Mouse (Mus musculus): ENCODE results near the gene Rptor. TPM values are rescaled to one million over a fixed set of nuclear protein-coding genes. Genes with fewer than 3 reads are reported as not detected.
A peak's percentile ranks its signal among the peaks of the same experiment; 100 is the strongest.

Gene Rptor
- polyA plus RNA-seq, 1 experiment from 2014 or later: 9.9 TPM

DNA sequence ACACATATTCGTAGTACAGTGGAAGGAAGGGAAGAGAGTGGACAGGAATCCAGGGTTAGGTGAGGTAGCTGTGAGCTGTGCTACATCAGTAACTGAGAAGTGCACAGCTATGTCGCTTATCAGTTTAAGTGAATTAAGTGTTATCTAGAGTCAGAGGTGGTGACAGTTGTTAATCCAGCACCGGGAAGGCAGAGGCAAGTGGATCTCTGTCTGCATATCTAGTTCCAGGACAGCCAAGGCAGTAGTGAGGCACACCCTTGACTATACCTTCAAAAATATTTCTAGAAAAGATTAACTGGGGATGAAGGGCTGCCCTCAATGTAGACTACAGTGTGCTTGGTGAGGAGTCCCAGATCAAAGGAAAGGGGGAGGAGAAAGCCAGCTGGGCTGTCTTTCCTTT, 226.4 kb downstream of the Rptor start:
- H3K4me2 ChIP-seq (ENCODE audit: low read length): no peak overlapping the region
- no peaks in the 10 kb centered on the region for H3K4me1 ChIP-seq (ENCODE audit: control insufficient read depth, insufficient read depth, low read length)
- H3K27me3 ChIP-seq (ENCODE audit: control insufficient read depth, insufficient read depth, low read depth, low read length): no peaks in the 10 kb centered on the region
- ATAC-seq: no peak
- H3K36me3 ChIP-seq (ENCODE audit: control insufficient read depth, insufficient read depth, low read length): peaks cover 9% of the 10 kb centered on the region; the same call in 1 of the 2 replicates
- H3K27ac ChIP-seq (ENCODE audit: low read length): no peak overlapping the region
- no peaks in the 10 kb centered on the region for H3K9me3 ChIP-seq (replicated peaks; ENCODE audit: control insufficient read depth, low read length, poor library complexity, severe bottlenecking)
- 96% methylated on average over 3 of the region's 3 CpGs for WGBS
- no peak overlapping the region for H3K9ac ChIP-seq (ENCODE audit: low read depth, low read length)
- H3K4me3 ChIP-seq (ENCODE audit: low read depth, low read length): no peak overlapping the region

DNA sequence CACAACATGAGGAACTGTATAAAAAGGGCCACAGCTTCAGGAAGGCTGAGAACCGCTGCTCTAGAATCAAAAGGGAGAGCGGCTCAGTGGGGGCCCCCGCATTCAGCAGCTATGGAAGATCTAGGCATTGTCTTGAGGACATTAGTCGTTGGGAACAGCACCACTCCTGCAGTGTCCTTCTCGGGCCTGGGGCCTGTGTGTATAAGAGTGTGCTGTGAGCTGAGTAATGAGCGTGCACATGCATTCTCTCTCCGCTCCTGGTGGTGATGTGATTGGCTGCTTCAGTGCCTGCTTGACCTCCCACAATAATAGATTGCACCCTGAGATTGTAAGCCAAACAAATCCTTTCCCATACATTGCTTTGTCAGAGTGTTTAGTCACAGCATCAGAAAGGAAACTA, 229.0 kb downstream of the Rptor start:
- Histone ChIP-seq H3K4me1 (ENCODE audit: control insufficient read depth, insufficient read depth, low read length) (no peaks in the 10 kb centered on the region), H3K36me3 (ENCODE audit: control insufficient read depth, insufficient read depth, low read length) (peaks cover 9% of the 10 kb centered on the region; the same call in 1 of the 2 replicates), H3K27ac (ENCODE audit: low read length) (no peak overlapping the region), H3K4me2 (ENCODE audit: low read length) (no peak overlapping the region), H3K9ac (ENCODE audit: low read depth, low read length) (no peak overlapping the region), H3K9me3 (replicated peaks; ENCODE audit: control insufficient read depth, low read length, poor library complexity, severe bottlenecking) (no peaks in the 10 kb centered on the region), H3K27me3 (ENCODE audit: control insufficient read depth, insufficient read depth, low read depth, low read length) (no peaks in the 10 kb centered on the region), H3K4me3 (ENCODE audit: low read depth, low read length) (no peak overlapping the region)
- ATAC-seq: no peak
- WGBS: 29% methylated on average over 7 of the region's 7 CpGs

DNA sequence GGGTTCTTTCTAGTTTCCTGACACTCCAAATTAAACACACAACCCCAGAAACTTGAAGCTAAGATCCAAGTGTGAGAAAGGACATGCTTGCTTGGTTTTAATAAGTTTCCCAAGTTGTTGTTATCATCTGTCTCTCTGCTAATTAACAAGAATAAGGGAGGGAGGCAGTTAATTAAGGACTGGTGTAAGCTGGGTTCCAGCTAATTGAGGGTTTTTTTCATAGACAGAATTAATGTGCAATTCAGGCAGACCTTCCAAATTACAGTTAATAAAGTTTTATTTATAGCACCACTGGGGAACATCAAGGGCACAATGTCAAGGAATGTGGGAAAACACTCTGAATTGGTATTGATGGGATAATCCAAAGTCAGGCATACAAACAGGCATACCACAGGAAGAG, 230.6 kb downstream of the Rptor start:
- H3K27ac ChIP-seq (ENCODE audit: low read length): no peak overlapping the region
- no peak overlapping the region for H3K9ac ChIP-seq (ENCODE audit: low read depth, low read length)
- H3K9me3 ChIP-seq (replicated peaks; ENCODE audit: control insufficient read depth, low read length, poor library complexity, severe bottlenecking): no peaks in the 10 kb centered on the region
- H3K4me3 ChIP-seq (ENCODE audit: low read depth, low read length): no peak overlapping the region
- H3K27me3 ChIP-seq (ENCODE audit: control insufficient read depth, insufficient read depth, low read depth, low read length): no peaks in the 10 kb centered on the region
- H3K4me2 ChIP-seq (ENCODE audit: low read length): no peak overlapping the region
- no peaks in the 10 kb centered on the region for H3K4me1 ChIP-seq (ENCODE audit: control insufficient read depth, insufficient read depth, low read length)
- peaks cover 5% of the 10 kb centered on the region; the same call in 1 of the 2 replicates for H3K36me3 ChIP-seq (ENCODE audit: control insufficient read depth, insufficient read depth, low read length)
- ATAC-seq: no peak

DNA sequence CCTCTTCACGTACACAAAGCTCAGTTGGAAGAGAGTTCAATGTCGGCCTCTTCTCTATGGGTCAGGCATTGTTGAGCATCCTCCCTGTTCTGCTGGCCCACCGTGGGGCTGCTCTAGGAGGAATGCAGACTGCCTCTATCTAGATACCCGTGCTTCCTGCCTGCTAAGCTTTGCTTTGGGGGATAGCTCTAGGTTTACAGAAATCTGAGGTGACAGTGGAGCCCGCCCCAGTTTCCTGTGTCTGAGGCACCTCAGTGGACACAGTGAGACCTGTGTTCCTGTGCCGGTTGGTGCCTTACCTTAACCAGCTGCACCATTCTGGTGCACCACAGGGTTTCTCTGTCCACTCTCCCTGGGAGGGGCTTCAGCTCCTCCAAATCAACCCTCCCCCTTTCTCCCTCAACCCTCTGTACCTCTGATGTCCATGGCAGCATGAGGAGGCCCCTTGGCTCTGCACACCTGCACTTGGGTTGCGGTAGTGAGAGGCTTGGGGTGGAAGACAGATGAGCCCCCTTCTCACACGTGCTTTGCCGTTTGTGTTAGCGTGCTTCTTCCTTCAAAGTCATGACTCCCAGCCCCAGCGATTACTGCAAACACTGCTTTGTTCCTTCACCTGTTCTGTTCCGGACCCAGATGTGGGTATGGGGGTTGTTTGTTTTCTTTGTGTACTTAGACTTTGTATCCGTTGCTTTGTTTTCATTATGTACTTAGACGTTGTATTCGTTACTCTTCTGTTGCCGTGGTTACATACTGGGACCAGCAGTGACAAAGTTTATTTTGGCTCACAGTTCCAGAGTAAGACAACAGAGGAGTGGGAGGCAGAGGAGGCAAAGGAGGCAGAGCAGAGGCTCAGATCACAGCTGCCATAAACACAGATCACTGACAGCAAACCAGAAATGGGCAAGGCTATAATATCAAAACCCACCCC, 231.4 kb downstream of the Rptor start:
- no peak overlapping the region for H3K4me2 ChIP-seq (ENCODE audit: low read length)
- H3K27me3 ChIP-seq (ENCODE audit: control insufficient read depth, insufficient read depth, low read depth, low read length): no peaks in the 10 kb centered on the region
- WGBS: 75% methylated on average over 16 of the region's 16 CpGs
- no peak overlapping the region for H3K9ac ChIP-seq (ENCODE audit: low read depth, low read length)
- no peak overlapping the region for H3K27ac ChIP-seq (ENCODE audit: low read length)
- no peaks in the 10 kb centered on the region for H3K9me3 ChIP-seq (replicated peaks; ENCODE audit: control insufficient read depth, low read length, poor library complexity, severe bottlenecking)
- ATAC-seq: no peak
- H3K36me3 ChIP-seq (ENCODE audit: control insufficient read depth, insufficient read depth, low read length): no peaks in the 10 kb centered on the region
- H3K4me1 ChIP-seq (ENCODE audit: control insufficient read depth, insufficient read depth, low read length): no peaks in the 10 kb centered on the region
- no peak overlapping the region for H3K4me3 ChIP-seq (ENCODE audit: low read depth, low read length)

DNA sequence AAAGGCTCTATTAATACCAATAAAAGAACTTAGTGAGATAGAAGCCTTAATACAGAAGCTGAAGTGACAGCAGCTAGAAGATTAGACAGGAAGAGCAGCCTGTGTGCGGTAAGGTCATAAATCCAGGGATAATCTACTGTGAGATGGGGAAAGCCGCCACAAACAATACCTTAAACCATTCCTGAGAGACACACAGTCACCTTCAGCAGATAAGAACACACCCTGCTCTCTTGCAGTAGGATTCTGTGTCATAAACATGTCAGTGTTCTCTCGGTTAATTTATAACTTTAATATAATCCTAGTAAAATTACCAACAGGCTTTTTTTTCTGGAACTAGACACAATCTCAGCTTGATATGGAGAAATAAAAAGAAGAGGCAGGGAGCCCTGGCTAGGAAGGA, 233.6 kb downstream of the Rptor start:
- no peak for ATAC-seq
- H3K27me3 ChIP-seq (ENCODE audit: control insufficient read depth, insufficient read depth, low read depth, low read length): no peaks in the 10 kb centered on the region
- 79% methylated on average over 3 of the region's 3 CpGs for WGBS

DNA sequence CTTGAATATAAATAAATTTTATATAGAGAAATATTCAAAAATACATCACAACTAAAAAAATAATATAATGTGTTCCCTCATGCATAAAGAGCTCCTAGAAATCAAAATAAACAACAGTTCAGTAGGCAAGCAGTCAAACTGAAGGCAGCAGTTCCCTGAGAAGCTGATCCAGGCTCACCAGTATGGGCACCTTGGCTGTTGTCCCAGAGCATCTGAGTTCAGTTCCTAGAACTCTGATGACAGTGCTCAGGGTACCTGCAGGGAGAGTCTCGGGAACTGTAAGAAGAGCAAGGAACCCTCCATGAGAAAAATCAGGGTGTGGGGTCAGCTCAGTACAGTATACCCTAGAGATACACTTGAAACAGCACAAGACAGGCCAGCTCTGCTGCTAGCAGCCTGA, 235.1 kb downstream of the Rptor start:
- Histone ChIP-seq H3K4me2 (ENCODE audit: low read length) (no peak overlapping the region), H3K36me3 (ENCODE audit: control insufficient read depth, insufficient read depth, low read length) (no peaks in the 10 kb centered on the region), H3K9me3 (replicated peaks; ENCODE audit: control insufficient read depth, low read length, poor library complexity, severe bottlenecking) (no peaks in the 10 kb centered on the region), H3K4me1 (ENCODE audit: control insufficient read depth, insufficient read depth, low read length) (no peaks in the 10 kb centered on the region), H3K27me3 (ENCODE audit: control insufficient read depth, insufficient read depth, low read depth, low read length) (no peaks in the 10 kb centered on the region), H3K9ac (ENCODE audit: low read depth, low read length) (no peak overlapping the region), H3K27ac (ENCODE audit: low read length) (no peak overlapping the region), H3K4me3 (ENCODE audit: low read depth, low read length) (no peak overlapping the region)
- WGBS: 75% methylated on average over 1 of the region's 1 CpGs
- ATAC-seq: no peak

More for the DNA sequence above, 233.6 kb downstream of the Rptor start:
- Histone ChIP-seq H3K4me2 (ENCODE audit: low read length) (no peak overlapping the region), H3K9ac (ENCODE audit: low read depth, low read length) (no peak overlapping the region), H3K36me3 (ENCODE audit: control insufficient read depth, insufficient read depth, low read length) (no peaks in the 10 kb centered on the region), H3K4me3 (ENCODE audit: low read depth, low read length) (no peak overlapping the region), H3K4me1 (ENCODE audit: control insufficient read depth, insufficient read depth, low read length) (no peaks in the 10 kb centered on the region), H3K9me3 (replicated peaks; ENCODE audit: control insufficient read depth, low read length, poor library complexity, severe bottlenecking) (no peaks in the 10 kb centered on the region), H3K27ac (ENCODE audit: low read length) (no peak overlapping the region)

DNA sequence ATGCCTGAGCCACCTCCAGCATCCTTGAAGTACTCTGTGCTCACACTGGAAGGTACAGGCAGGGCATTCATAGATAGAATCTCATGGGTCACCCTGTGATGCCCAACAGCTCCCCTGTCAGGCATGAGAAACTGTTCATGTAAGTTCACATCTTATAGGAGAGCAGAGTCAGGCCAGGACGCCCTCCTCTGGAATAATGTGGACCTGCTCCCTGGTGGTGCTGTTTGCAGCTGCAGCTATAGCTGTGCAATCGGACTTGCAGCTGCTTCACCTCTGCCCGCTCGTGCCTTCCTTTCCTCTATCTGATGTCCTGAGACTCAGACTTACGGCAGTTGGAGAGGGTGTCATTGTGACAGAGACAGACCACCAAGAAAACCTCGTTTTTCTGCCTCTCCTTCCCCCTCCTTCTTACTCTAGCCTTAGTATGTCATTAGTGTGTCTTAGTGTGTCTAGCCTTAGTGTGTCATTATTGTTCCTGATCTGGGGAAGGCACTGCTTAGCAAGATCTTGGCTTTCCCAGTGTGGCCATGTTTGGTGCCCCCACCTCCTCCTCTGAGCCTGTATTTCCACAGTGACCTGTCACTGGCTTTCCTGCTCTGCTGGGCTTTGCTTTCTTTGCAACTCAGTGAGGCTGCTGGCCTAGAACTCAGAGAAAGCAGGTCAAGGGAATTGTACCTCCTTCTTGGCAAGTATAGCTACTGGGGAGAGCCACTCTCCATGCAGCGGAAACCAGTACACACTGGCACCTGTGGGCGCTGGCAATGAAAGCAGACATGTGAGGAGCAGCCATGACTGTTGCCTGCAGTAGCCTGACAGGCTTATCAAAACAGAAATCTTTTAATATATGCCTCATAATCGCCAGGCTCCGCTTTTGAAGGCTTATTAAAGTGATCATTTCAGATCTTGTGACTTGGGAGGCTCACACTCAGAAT, 237.0 kb downstream of the Rptor start:
- no peak overlapping the region for H3K4me3 ChIP-seq (ENCODE audit: low read depth, low read length)
- no peak for ATAC-seq
- WGBS: 79% methylated on average over 10 of the region's 10 CpGs
- H3K9ac ChIP-seq (ENCODE audit: low read depth, low read length): no peak overlapping the region
- H3K36me3 ChIP-seq (ENCODE audit: control insufficient read depth, insufficient read depth, low read length): no peaks in the 10 kb centered on the region
- H3K27me3 ChIP-seq (ENCODE audit: control insufficient read depth, insufficient read depth, low read depth, low read length): no peaks in the 10 kb centered on the region
- H3K4me2 ChIP-seq (ENCODE audit: low read length): no peak overlapping the region
- no peaks in the 10 kb centered on the region for H3K9me3 ChIP-seq (replicated peaks; ENCODE audit: control insufficient read depth, low read length, poor library complexity, severe bottlenecking)
- H3K4me1 ChIP-seq (ENCODE audit: control insufficient read depth, insufficient read depth, low read length): no peaks in the 10 kb centered on the region
- H3K27ac ChIP-seq (ENCODE audit: low read length): peak overlapping the region; percentile 45; the same call in 1 of the 2 replicates

DNA sequence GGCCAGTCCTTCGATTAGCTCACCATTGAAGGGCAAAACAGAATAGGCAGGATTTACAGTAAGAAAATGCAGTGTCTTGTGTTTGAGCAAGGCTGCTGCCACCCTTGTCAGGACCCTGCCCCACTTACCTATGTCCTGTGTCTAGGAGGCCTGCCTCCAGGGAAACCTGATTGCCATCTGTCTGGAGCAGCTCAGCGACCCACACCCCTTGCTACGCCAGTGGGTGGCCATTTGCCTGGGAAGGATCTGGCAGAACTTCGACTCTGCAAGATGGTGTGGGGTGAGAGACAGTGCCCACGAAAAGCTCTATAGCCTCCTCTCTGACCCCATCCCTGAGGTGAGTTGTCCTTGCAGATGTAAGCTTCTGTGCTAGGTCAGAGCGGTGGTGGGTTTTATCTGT, 243.9 kb downstream of the Rptor start:
- no peak for ATAC-seq
- 89% methylated on average over 6 of the region's 6 CpGs for WGBS
- H3K27ac ChIP-seq (ENCODE audit: low read length): 0 out of 2 replicates have a peak overlapping the region, but pooled peaks have one; percentile 6
- H3K4me1 ChIP-seq (ENCODE audit: control insufficient read depth, insufficient read depth, low read length): no peaks in the 10 kb centered on the region
- no peaks in the 10 kb centered on the region for H3K27me3 ChIP-seq (ENCODE audit: control insufficient read depth, insufficient read depth, low read depth, low read length)
- H3K4me2 ChIP-seq (ENCODE audit: low read length): no peak overlapping the region
- 0 out of 2 replicates have a peak, but pooled peaks cover 2% of the 10 kb centered on the region for H3K36me3 ChIP-seq (ENCODE audit: control insufficient read depth, insufficient read depth, low read length)
- H3K4me3 ChIP-seq (ENCODE audit: low read depth, low read length): no peak overlapping the region
- H3K9ac ChIP-seq (ENCODE audit: low read depth, low read length): no peak overlapping the region
- no peaks in the 10 kb centered on the region for H3K9me3 ChIP-seq (replicated peaks; ENCODE audit: control insufficient read depth, low read length, poor library complexity, severe bottlenecking)

All from midbrain, embryonic 16.5 days (tissue).